Mouse (Mus musculus) layer of hippocampus, adult 2 months (tissue): ENCODE measurements around the gene Cactin. TPM values are rescaled to one million over a fixed set of nuclear protein-coding genes. Genes with fewer than 3 reads are reported as not detected.

ENCODE experiments used
- DNase-seq, 2 experiments: peaks; one replicate each; pipeline ENCODE4 v3.0.0; 2022; ENCODE audit warnings: low spot score in 2 of 2
- H3K27ac ChIP-seq: fragments of 200-600 bp; 2 replicates; pipeline ENCODE4 v1.8.1; 2022
- H3K4me3 ChIP-seq: fragments of 200-600 bp; 2 replicates; pipeline ENCODE4 v1.8.1; 2022; ENCODE audit warnings: mild to moderate bottlenecking
- CTCF ChIP-seq: fragments of 200-600 bp; conservative IDR thresholded peaks from 2 replicates; pipeline ENCODE4 v1.8.1; 2022; ENCODE audit warnings: antibody characterized with exemption, mild to moderate bottlenecking, moderate library complexity
- microRNA-seq, 2 experiments: library from miRNA; unstranded; fragments of <30 nt; microRNA quantifications; one replicate each; pipeline ENCODE4 v1.2.0; 2021
- total RNA-seq, 2 experiments: library from RNA; stranded (reverse); gene quantifications; 2 replicates each; pipeline ENCODE4 v1.2.3; 2021

Cactin gene
- total RNA-seq, 2 experiments from 2014 or later, result 27.6 to 30.7 TPM

DNA sequence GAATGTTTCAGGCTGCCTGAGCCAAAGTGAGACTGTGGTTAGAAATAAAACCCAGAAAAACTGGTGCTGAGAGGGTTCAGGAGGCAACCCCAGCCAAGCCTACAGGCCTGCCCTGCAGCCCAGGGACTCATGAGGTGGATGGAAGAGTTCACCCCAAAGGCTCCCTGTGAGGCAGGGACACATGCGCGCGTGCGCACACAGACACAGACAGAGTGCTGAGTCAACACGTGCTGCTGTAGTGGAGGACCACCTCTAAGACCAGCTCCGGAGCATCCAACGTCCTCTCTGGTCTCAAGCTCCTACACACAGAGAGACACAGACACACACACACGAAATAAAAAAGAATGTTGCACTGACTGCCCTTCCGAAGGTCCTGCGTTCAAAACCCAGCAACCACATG is 54.4 kb downstream of the Cactin start:
- TF ChIP-seq CTCF, result no peak
- Histone ChIP-seq H3K4me3 (no peak overlapping the region), H3K27ac (no peak overlapping the region)
- DNase-seq, result no peak

Small RNAs within 50 kb of the gene (microRNA-seq; reads per million reads assigned to microRNA genes)
- 15.3 to 30.0 reads per million in 2 experiments for gene Mir3057

Other genes starting within 250 kb of the Cactin start
- under 1 TPM; 0.20 to 0.66 TPM for gene Creb3l3, start 222.2 kb upstream of the Cactin start, total RNA-seq
- 100 to 1,000 TPM; 132 to 139 TPM for gene Map2k2, start 215.2 kb upstream of the Cactin start, total RNA-seq
- gene Zbtb7a, start 185.9 kb upstream of the Cactin start, total RNA-seq, result 100 to 1,000 TPM; 103 to 109 TPM
- 10 to 100 TPM; 29.4 to 29.5 TPM for gene Pias4, start 153.2 kb upstream of the Cactin start, total RNA-seq
- gene Eef2, start 144.5 kb upstream of the Cactin start, total RNA-seq, result 100 to 1,000 TPM; 907 to 909 TPM
- gene Dapk3, start 138.1 kb upstream of the Cactin start, total RNA-seq, result 10 to 100 TPM; 73.6 to 78.4 TPM
- not detected for gene 4930442H23Rik, start 137.3 kb upstream of the Cactin start, total RNA-seq
- under 1 TPM; 0.32 to 0.33 TPM for gene Nmrk2, start 119.1 kb upstream of the Cactin start, total RNA-seq
- 100 to 1,000 TPM; 144 to 150 TPM for gene Atcay, start 90.3 kb upstream of the Cactin start, total RNA-seq
- gene Zfr2, start 87.9 kb upstream of the Cactin start, total RNA-seq, result 10 to 100 TPM; 66.2 to 70.2 TPM
- gene Matk, start 68.2 kb upstream of the Cactin start, total RNA-seq, result 100 to 1,000 TPM; 260 to 267 TPM
- 10 to 100 TPM; 37.4 to 42.0 TPM for gene Mrpl54, start 54.2 kb upstream of the Cactin start, total RNA-seq
- 10 to 100 TPM; 32.6 to 37.3 TPM for gene Apba3, start 54.1 kb upstream of the Cactin start, total RNA-seq
- gene Tjp3, start 29.5 kb upstream of the Cactin start, total RNA-seq, result under 1 TPM; 0.54 to 0.91 TPM
- 100 to 1,000 TPM; 308 to 314 TPM for gene Pip5k1c, start 28.1 kb upstream of the Cactin start, total RNA-seq
- 1 to 10 TPM; 1.3 to 1.4 TPM for gene Tbxa2r, start 7.6 kb downstream of the Cactin start, total RNA-seq
- gene Gipc3, start 22.2 kb downstream of the Cactin start, total RNA-seq, result 1 to 10 TPM; 1.7 to 1.8 TPM
- 10 to 100 TPM; 27.5 to 30.8 TPM for gene Hmg20b, start 29.4 kb downstream of the Cactin start, total RNA-seq
- 10 to 100 TPM; 42.8 to 45.9 TPM for gene Mfsd12, start 36.4 kb downstream of the Cactin start, total RNA-seq
- gene 4930404N11Rik, start 44.7 kb downstream of the Cactin start, total RNA-seq, result 1 to 10 TPM; 1.6 to 2.4 TPM
- 10 to 100 TPM; 70.1 to 72.0 TPM for gene Fzr1, start 57.4 kb downstream of the Cactin start, total RNA-seq
- gene Dohh, start 63.3 kb downstream of the Cactin start, total RNA-seq, result 10 to 100 TPM; 75.9 to 79.7 TPM
- gene Gm48551, start 63.4 kb downstream of the Cactin start, total RNA-seq, result 1 to 10 TPM; 4.4 to 6.1 TPM
- 1 to 10 TPM; 5.5 to 8.1 TPM for gene Gm48552, start 67.9 kb downstream of the Cactin start, total RNA-seq
- 1 to 10 TPM; 1.9 to 2.1 TPM for gene Smim24, start 71.9 kb downstream of the Cactin start, total RNA-seq
- gene Nfic, start 134.5 kb downstream of the Cactin start, total RNA-seq, result 10 to 100 TPM; 60.0 to 60.1 TPM
- gene Celf5, start 161.6 kb downstream of the Cactin start, total RNA-seq, result 100 to 1,000 TPM; 286 to 287 TPM
- 10 to 100 TPM; 83.1 to 93.5 TPM for gene Ncln, start 175.3 kb downstream of the Cactin start, total RNA-seq
- under 1 TPM; 0.39 to 0.95 TPM for gene S1pr4, start 179.0 kb downstream of the Cactin start, total RNA-seq
- gene Gna15, start 203.1 kb downstream of the Cactin start, total RNA-seq, result 1 to 10 TPM; 1.9 to 2.5 TPM
- 100 to 1,000 TPM; 118 to 123 TPM for gene Gna11, start 224.1 kb downstream of the Cactin start, total RNA-seq
- 100 to 1,000 TPM; 702 to 736 TPM for gene Aes, start 238.4 kb downstream of the Cactin start, total RNA-seq